ENCODE assay signal across 8 mouse cellular contexts in the genomic region with DNA sequence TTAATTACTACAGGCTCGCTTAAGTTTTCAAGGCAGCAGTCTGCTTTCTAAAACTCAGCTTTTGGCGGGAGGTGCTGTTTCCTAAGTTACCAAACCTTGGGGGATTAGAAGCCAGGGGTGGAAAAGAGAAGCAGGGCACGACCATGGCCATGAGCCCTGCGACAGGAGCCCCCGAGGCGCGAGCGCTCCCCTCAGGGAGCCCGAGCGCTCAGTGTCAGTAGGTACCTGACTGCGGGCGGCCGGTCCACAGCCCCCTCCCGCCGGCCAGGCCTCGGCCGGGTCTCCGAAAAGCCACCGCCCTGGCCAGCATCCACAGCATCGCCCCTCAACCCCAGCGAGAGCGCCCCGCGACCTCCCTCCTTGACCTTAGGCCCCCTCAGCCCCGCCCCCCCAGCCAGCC. TPM values are rescaled to one million over a fixed set of nuclear protein-coding genes. Genes with fewer than 3 reads are reported as not detected.
DNase-seq lines count a peak whose midpoint lies in the region; ATAC-seq and TF ChIP-seq lines count a peak whose summit lies in the region.

No protein-coding gene starts in this region.

- H3K27me3 ChIP-seq in forebrain, embryonic 13.5 days = no peaks in the 10 kb centered on the region
- H3K27me3 ChIP-seq in liver, embryonic 12.5 days (replicated peaks) = no peaks in the 10 kb centered on the region
- H3K27me3 ChIP-seq in stomach, postnatal 0 days (ENCODE audit: control insufficient read depth, insufficient read depth, low read length) = no peaks in the 10 kb centered on the region

- no peak for TF ChIP-seq CTCF in lung, adult 2 months (IDR thresholded peaks at IDR 0.05; ENCODE audit: insufficient read depth, low read length)
- TF ChIP-seq CTCF in bone marrow macrophage, adult 2 months (IDR thresholded peaks at IDR 0.05; ENCODE audit: low read depth, low read length) = no peak
- no peak for TF ChIP-seq CTCF in stomach, postnatal 0 days (IDR thresholded peaks at IDR 0.05; ENCODE audit: low read depth)

- no peaks in the 10 kb centered on the region for H3K9me3 ChIP-seq in forebrain, embryonic 13.5 days (replicated peaks)
- H3K9me3 ChIP-seq in liver, embryonic 12.5 days (replicated peaks) = no peaks in the 10 kb centered on the region
- H3K9me3 ChIP-seq in stomach, postnatal 0 days (ENCODE audit: control insufficient read depth, low read length) = no peaks in the 10 kb centered on the region

- TF ChIP-seq POLR2A in lung, adult 2 months (IDR thresholded peaks at IDR 0.05; ENCODE audit: borderline replicate concordance, extremely low read depth, low read depth, low read length) = peak; percentile 32; the same call in 1 of the 2 replicates
- TF ChIP-seq POLR2A in bone marrow macrophage, adult 2 months (IDR thresholded peaks at IDR 0.05; ENCODE audit: borderline replicate concordance, low read depth, low read length) = no peak

- no peak for DNase-seq in lung, adult 2 months
- DNase-seq in lung, postnatal 25 days (ENCODE audit: low spot score) = no peak
- no peak for DNase-seq in stomach, postnatal 0 days (ENCODE audit: low spot score)
- no peak for DNase-seq in urinary bladder, adult 2 months (ENCODE audit: low spot score)
- no peak for DNase-seq in lung, adult 18-20 months

- ATAC-seq in forebrain, embryonic 13.5 days = peak; percentile 81
- peak; percentile 66 for ATAC-seq in liver, embryonic 12.5 days
- peak; percentile 68 for ATAC-seq in stomach, postnatal 0 days (ENCODE audit: low FRiP score, low TSS enrichment)

- peak overlapping the region; percentile 37 for H3K27ac ChIP-seq in bone marrow macrophage, adult 2 months (ENCODE audit: insufficient read depth, low read depth, low read length)
- H3K27ac ChIP-seq in forebrain, embryonic 13.5 days = no peak overlapping the region
- H3K27ac ChIP-seq in liver, embryonic 12.5 days = peak overlapping the region; percentile 83
- peak overlapping the region; percentile 93 for H3K27ac ChIP-seq in stomach, postnatal 0 days (replicated peaks)

- no peaks in the 10 kb centered on the region for H3K36me3 ChIP-seq in forebrain, embryonic 13.5 days (ENCODE audit: poor library complexity, severe bottlenecking)
- H3K36me3 ChIP-seq in liver, embryonic 12.5 days = peaks cover 4% of the 10 kb centered on the region; the same call in 1 of the 2 replicates
- H3K36me3 ChIP-seq in stomach, postnatal 0 days (ENCODE audit: control insufficient read depth, insufficient read depth, low read length) = no peaks in the 10 kb centered on the region

- H3K4me1 ChIP-seq in lung, adult 2 months (ENCODE audit: control insufficient read depth, insufficient read depth, low read length) = peaks cover 2% of the 10 kb centered on the region; the same call in 1 of the 2 replicates
- peaks cover 5% of the 10 kb centered on the region for H3K4me1 ChIP-seq in bone marrow macrophage, adult 2 months (ENCODE audit: control insufficient read depth, insufficient read depth, low read length)
- H3K4me1 ChIP-seq in forebrain, embryonic 13.5 days = peaks cover 11% of the 10 kb centered on the region
- peaks cover 18% of the 10 kb centered on the region for H3K4me1 ChIP-seq in liver, embryonic 12.5 days
- no peaks in the 10 kb centered on the region for H3K4me1 ChIP-seq in stomach, postnatal 0 days (replicated peaks; ENCODE audit: control insufficient read depth, insufficient read depth)

- H3K4me2 ChIP-seq in forebrain, embryonic 13.5 days = peak overlapping the region; percentile 68
- peak overlapping the region; percentile 88 for H3K4me2 ChIP-seq in liver, embryonic 12.5 days
- peak overlapping the region; percentile 71 for H3K4me2 ChIP-seq in stomach, postnatal 0 days (replicated peaks; ENCODE audit: low read depth)

- no peak for TF ChIP-seq EP300 in stomach, postnatal 0 days (optimal IDR thresholded peaks at IDR 0.05)

- peak overlapping the region; percentile 58 for H3K4me3 ChIP-seq in lung, adult 2 months (replicated peaks; ENCODE audit: extremely low read depth, low read depth, low read length)
- H3K4me3 ChIP-seq in bone marrow macrophage, adult 2 months (ENCODE audit: insufficient read depth, low read length) = peak overlapping the region; percentile 77
- H3K4me3 ChIP-seq in forebrain, embryonic 13.5 days = peak overlapping the region; percentile 78
- peak overlapping the region; percentile 88 for H3K4me3 ChIP-seq in liver, embryonic 12.5 days
- peak overlapping the region; percentile 79 for H3K4me3 ChIP-seq in stomach, postnatal 0 days (ENCODE audit: low read depth, low read length)

- peak overlapping the region; percentile 69 for H3K9ac ChIP-seq in forebrain, embryonic 13.5 days
- H3K9ac ChIP-seq in liver, embryonic 12.5 days = peak overlapping the region; percentile 83
- H3K9ac ChIP-seq in stomach, postnatal 0 days (ENCODE audit: low read length) = peak overlapping the region; percentile 79

- WGBS in lung, adult 2 months = 1% methylated on average over 24 of the region's 25 CpGs
- under 1% methylated on average over 15 of the region's 25 CpGs for WGBS in forebrain, embryonic 13.5 days
- WGBS in liver, embryonic 12.5 days (ENCODE audit: insufficient replicate concordance) = 5% methylated on average over 24 of the region's 25 CpGs
- 1% methylated on average over 17 of the region's 25 CpGs for WGBS in stomach, postnatal 0 days

RNA-seq across cellular contexts. Expression of gene Mplkip, which starts 0.6 kb away (rescaled TPM):
- 8.9 and 12.8 TPM in 2 replicates for polyA plus RNA-seq in lung, adult 2 months (2012; rRNA removed)
- polyA plus RNA-seq in bone marrow macrophage, adult 2 months (2012; ENCODE audit: insufficient read depth, insufficient read length, missing spikeins) = 42.6 and 46.3 TPM in 2 replicates
- polyA plus RNA-seq in forebrain, embryonic 13.5 days (2015; fragmentation: Nextera tagmentation; extraction: Ambion mirVana) = 48.6 and 51.7 TPM in 2 replicates
- polyA plus RNA-seq in liver, embryonic 12.5 days (2016; fragmentation: Nextera tagmentation; extraction: Ambion mirVana) = 42.8 and 43.9 TPM in 2 replicates
- 33.2 and 33.9 TPM in 2 replicates for polyA plus RNA-seq in stomach, postnatal 0 days (2015; fragmentation: Nextera tagmentation; extraction: Ambion mirVana)
- polyA plus RNA-seq in urinary bladder, adult 2 months (2012; rRNA removed) = 14.7 and 16.6 TPM in 2 replicates

RNA-seq across cellular contexts. Expression of gene Sugct, which starts 0.9 kb away (rescaled TPM):
- 0.63 and 1.1 TPM in 2 replicates for polyA plus RNA-seq in lung, adult 2 months (2012; rRNA removed)
- 2.4 and 3.0 TPM in 2 replicates for polyA plus RNA-seq in bone marrow macrophage, adult 2 months (2012; ENCODE audit: insufficient read depth, insufficient read length, missing spikeins)
- 2.3 and 3.3 TPM in 2 replicates for polyA plus RNA-seq in forebrain, embryonic 13.5 days (2015; fragmentation: Nextera tagmentation; extraction: Ambion mirVana)
- polyA plus RNA-seq in liver, embryonic 12.5 days (2016; fragmentation: Nextera tagmentation; extraction: Ambion mirVana) = 3.1 and 3.3 TPM in 2 replicates
- 6.1 and 7.0 TPM in 2 replicates for polyA plus RNA-seq in stomach, postnatal 0 days (2015; fragmentation: Nextera tagmentation; extraction: Ambion mirVana)
- polyA plus RNA-seq in urinary bladder, adult 2 months (2012; rRNA removed) = 3.8 and 6.5 TPM in 2 replicates
